Mouse (Mus musculus) left cerebral cortex, postnatal 14 days (tissue): Measurements from ENCODE around the gene Gm19684. TPM values are rescaled to one million over a fixed set of nuclear protein-coding genes. Genes with fewer than 3 reads are reported as not detected.
"Not testable (repeated sequence)": the region's sequence is repeated elsewhere in the genome, so short reads cannot be mapped to it uniquely, and the experiment has no call there.

Experiments used
- DNase-seq, 2 experiments: peaks; one replicate each; pipeline ENCODE4 v3.0.0; 2021 to 2022; ENCODE audit warnings: low spot score in 2 of 2, mixed read lengths in 1 of 2
- intact Hi-C: fragments of 180-260 bp; cut with DNase I; formaldehyde crosslinking; loops from one replicate; pipeline ENCODE4 v1.15.1; 2025
- long read RNA-seq, 2 experiments: library from polyadenylated mRNA; stranded (forward); transcript quantifications; one replicate each; pipeline ENCODE4 v2.0.0; 2021
- total RNA-seq, 2 experiments: library from RNA; stranded (reverse); gene quantifications; 2 replicates each; pipeline ENCODE4 v1.2.3; 2021

Gm19684 gene
- not detected for total RNA-seq
- long read RNA-seq, experiment 1 = 0 reads
- long read RNA-seq, experiment 2 = 0 reads

GRCm38 (mm10) chr17:36121352-36122020 lies at the start of gene Gm19684:
TSS of gene Gm19684 (plus strand) at chr17:36121678.
- intact Hi-C loops = not testable (repeated sequence)
- DNase-seq = peak; percentile 18 to 58

GRCm38 (mm10) chr17:36081901-36082300 lies 39.6 kb upstream of the Gm19684 start:
- DNase-seq = not testable (repeated sequence)

GRCm38 (mm10) chr17:36082519-36083232 lies 38.8 kb upstream of the Gm19684 start:
- DNase-seq, intact Hi-C loops: not testable (repeated sequence)

More at GRCm38 (mm10) chr17:36081901-36082300, 39.6 kb upstream of the Gm19684 start:
- intact Hi-C loops = not testable (repeated sequence)

GRCm38 (mm10) chr17:36083266-36083869 lies 38.1 kb upstream of the Gm19684 start:
- DNase-seq = no peak
- intact Hi-C loops = no loop called here

GRCm38 (mm10) chr17:36083870-36084451 lies 37.5 kb upstream of the Gm19684 start:
- intact Hi-C loops = no loop called here
- DNase-seq = no peak

- DNase-seq, intact Hi-C loops: not testable (repeated sequence)
These were observed 35.5 kb upstream of the Gm19684 start for GRCm38 (mm10) chr17:36085976-36086375.

GRCm38 (mm10) chr17:36091933-36092332 lies 29.5 kb upstream of the Gm19684 start:
- DNase-seq, intact Hi-C loops: not testable (repeated sequence)

- DNase-seq = not testable (repeated sequence)
These were observed 29.0 kb upstream of the Gm19684 start for GRCm38 (mm10) chr17:36092520-36092919.

GRCm38 (mm10) chr17:36093936-36094335 lies 27.5 kb upstream of the Gm19684 start:
- no peak for DNase-seq
- intact Hi-C loops = no loop called here

More at GRCm38 (mm10) chr17:36092520-36092919, 29.0 kb upstream of the Gm19684 start:
- intact Hi-C loops = not testable (repeated sequence)

- DNase-seq, intact Hi-C loops: not testable (repeated sequence)
These were observed 21.9 kb upstream of the Gm19684 start for GRCm38 (mm10) chr17:36099603-36100002.

- DNase-seq, intact Hi-C loops: not testable (repeated sequence)
These were observed 19.4 kb upstream of the Gm19684 start for GRCm38 (mm10) chr17:36102091-36102490.

GRCm38 (mm10) chr17:36110129-36110528 lies 11.3 kb upstream of the Gm19684 start:
- not testable (repeated sequence) for DNase-seq
- intact Hi-C loops = loop anchor here (5.0 to 10.0 kb wide), 2 partner anchors 113 to 175 kb away; no protein-coding TSS in a partner anchor

GRCm38 (mm10) chr17:36110641-36111509 lies 10.6 kb upstream of the Gm19684 start:
- intact Hi-C loops = loop anchor here (5.0 to 10.0 kb wide), 2 partner anchors 114 to 176 kb away; no protein-coding TSS in a partner anchor
- DNase-seq = peak in 1 of 2 experiments; percentile 28

GRCm38 (mm10) chr17:36111510-36111868 lies 10.0 kb upstream of the Gm19684 start:
- intact Hi-C loops = loop anchor here (5.0 to 10.0 kb wide), 2 partner anchors 114 to 177 kb away; no protein-coding TSS in a partner anchor
- peak; percentile 31 to 60 for DNase-seq

GRCm38 (mm10) chr17:36113979-36114593 lies 7.4 kb upstream of the Gm19684 start:
- intact Hi-C loops = loop anchor here (5.0 to 10.0 kb wide), 2 partner anchors 117 to 179 kb away; no protein-coding TSS in a partner anchor
- DNase-seq = peak in 1 of 2 experiments; percentile 21

GRCm38 (mm10) chr17:36116545-36116944 lies 4.9 kb upstream of the Gm19684 start:
- intact Hi-C loops = loop anchor here (10.0 kb wide), 1 partner anchor 182 kb away; no protein-coding TSS in a partner anchor
- DNase-seq = not testable (repeated sequence)

- intact Hi-C loops, DNase-seq: not testable (repeated sequence)
These were observed 639 bp upstream of the Gm19684 start for GRCm38 (mm10) chr17:36120839-36121238.

GRCm38 (mm10) chr17:36124111-36124510 lies 2.6 kb downstream of the Gm19684 start:
- DNase-seq, intact Hi-C loops: not testable (repeated sequence)
